Mouse (Mus musculus) lung, postnatal 0 days (tissue): ENCODE data around the gene Gm20388.

ENCODE experiments used
- CTCF ChIP-seq: IDR thresholded peaks from 2 replicates; pipeline ENCODE4 v1.5.1; 2016; ENCODE audit warnings: antibody characterized with exemption, mild to moderate bottlenecking
- EP300 ChIP-seq: IDR thresholded peaks from 2 replicates; pipeline ENCODE4 v1.6.1; 2016; ENCODE audit warnings: antibody characterized with exemption, mild to moderate bottlenecking, control low read depth

DNA sequence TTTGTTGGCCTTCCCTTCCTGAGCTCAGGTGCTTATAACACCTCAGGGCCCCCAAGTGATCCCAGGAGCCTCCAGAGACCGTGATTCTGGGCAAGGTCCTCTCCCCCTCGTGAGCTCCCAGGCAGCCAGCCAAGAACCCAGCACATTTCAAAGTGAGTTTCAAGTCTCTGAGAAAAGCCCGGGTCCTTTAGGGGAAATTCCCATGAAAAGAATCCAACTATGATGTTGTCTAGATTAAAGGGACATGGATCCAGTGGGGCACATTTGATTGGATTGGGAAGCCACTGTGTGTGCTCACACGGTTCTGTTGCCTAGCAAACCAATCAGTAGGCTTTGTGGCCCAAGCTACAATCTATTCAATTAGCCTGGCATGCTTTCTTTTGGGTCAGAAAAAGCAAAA is 936.6 kb downstream of the Gm20388 start:
- TF ChIP-seq CTCF, result no peak
- no peak for TF ChIP-seq EP300
